Mouse (Mus musculus) forebrain, embryonic 13.5 days (tissue): ENCODE results near the gene A830031A19Rik. TPM values are rescaled to one million over a fixed set of nuclear protein-coding genes. Genes with fewer than 3 reads are reported as not detected.

Experiments used
- ATAC-seq: fragments of 200-750 bp; cut with Nextera tagmentation; 2 replicates; pipeline ENCODE4 v1.8.0; 2017
- H3K27ac ChIP-seq: fragments of 300-500 bp; sonication (generic); 2 replicates; pipeline ENCODE4 v1.5.1; 2015; ENCODE audit warnings: inconsistent platforms, mild to moderate bottlenecking, moderate library complexity
- H3K27me3 ChIP-seq: fragments of 300-500 bp; sonication (generic); 2 replicates; pipeline ENCODE4 v1.6.1; 2015; ENCODE audit warnings: mild to moderate bottlenecking, inconsistent platforms
- H3K36me3 ChIP-seq: fragments of 300-500 bp; sonication (generic); 2 replicates; pipeline ENCODE4 v1.6.1; 2015; ENCODE audit warnings: mild to moderate bottlenecking, inconsistent platforms; ENCODE audit not compliant: poor library complexity, severe bottlenecking
- H3K4me1 ChIP-seq: fragments of 300-500 bp; sonication (generic); 2 replicates; pipeline ENCODE4 v1.6.1; 2015; ENCODE audit warnings: inconsistent platforms
- H3K4me2 ChIP-seq: fragments of 300-500 bp; sonication (generic); 2 replicates; pipeline ENCODE4 v1.6.1; 2015; ENCODE audit warnings: inconsistent platforms, mild to moderate bottlenecking, moderate library complexity
- H3K4me3 ChIP-seq: fragments of 300-500 bp; sonication (generic); 2 replicates; pipeline ENCODE4 v1.5.1; 2015; ENCODE audit warnings: mild to moderate bottlenecking, inconsistent platforms
- H3K9ac ChIP-seq: fragments of 300-500 bp; sonication (generic); 2 replicates; pipeline ENCODE4 v1.6.1; 2015; ENCODE audit warnings: mild to moderate bottlenecking, inconsistent platforms
- H3K9me3 ChIP-seq: fragments of 300-500 bp; sonication (generic); replicated peaks from 2 replicates; pipeline ENCODE4 v1.6.1; 2016; ENCODE audit warnings: inconsistent platforms
- WGBS: fragments of 180-500 bp; shearing (Covaris S2); methylation state at CpG from one replicate; pipeline ENCODE4 v1.1.7; 2015; 5-methylcytosine and 5-hydroxymethylcytosine counted together
- microRNA-seq: library from miRNA; unstranded; fragments of <30 nt; microRNA quantifications from one replicate; pipeline ENCODE4, GENCODE M21; 2016
- polyA plus RNA-seq: library from polyadenylated mRNA; unstranded; fragments of >200 nt; fragmentation: Nextera tagmentation; extraction: Ambion mirVana; gene quantifications from 2 replicates; pipeline ENCODE4 v1.2.1, GENCODE M21; 2015

The A830031A19Rik gene
- polyA plus RNA-seq, 1 experiment from 2014 or later, result not detected

- Histone ChIP-seq H3K9me3 (no peaks in the 10 kb centered on the region), H3K27me3 (no peaks in the 10 kb centered on the region), H3K4me2 (no peak overlapping the region), H3K9ac (no peak overlapping the region), H3K4me1 (no peaks in the 10 kb centered on the region), H3K4me3 (no peak overlapping the region), H3K36me3 (no peaks in the 10 kb centered on the region), H3K27ac (no peak overlapping the region)
- no peak for ATAC-seq
- WGBS, result 82% methylated on average over 2 of the region's 2 CpGs
These were observed 56.1 kb downstream of the A830031A19Rik start for GRCm38 (mm10) chr11:24018783-24019182.

DNA sequence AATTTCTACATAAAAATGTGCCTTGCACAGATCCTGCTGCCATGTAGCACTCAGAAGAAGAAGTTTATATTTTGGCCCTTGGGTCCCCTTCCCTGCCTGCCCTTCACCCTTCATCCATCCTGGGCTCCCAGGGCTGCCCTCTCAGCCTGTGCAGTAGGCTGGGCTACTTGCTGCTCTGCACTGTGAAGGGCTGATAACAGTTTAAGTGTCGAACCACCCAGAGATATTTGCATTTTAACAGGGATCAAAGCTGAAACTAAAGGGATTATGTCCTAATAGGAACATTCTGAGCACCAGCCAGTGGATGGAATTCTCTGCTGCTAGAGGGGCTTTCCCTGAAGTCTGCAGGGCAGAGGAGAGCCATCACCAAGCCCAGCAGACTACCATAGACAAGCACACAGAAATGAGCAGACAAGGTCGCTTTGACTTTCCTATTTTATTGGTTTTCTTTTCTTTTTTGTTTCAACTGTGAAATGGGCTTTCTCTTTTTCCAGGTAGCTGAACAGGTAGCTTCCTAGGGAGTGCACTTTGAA is 58.1 kb downstream of the A830031A19Rik start:
- Histone ChIP-seq H3K4me2 (no peak overlapping the region), H3K4me1 (peaks cover 17% of the 10 kb centered on the region), H3K27me3 (no peaks in the 10 kb centered on the region), H3K9ac (no peak overlapping the region), H3K27ac (no peak overlapping the region), H3K4me3 (no peak overlapping the region), H3K36me3 (no peaks in the 10 kb centered on the region), H3K9me3 (no peaks in the 10 kb centered on the region)
- 34% methylated on average over 2 of the region's 2 CpGs for WGBS
- ATAC-seq, result no peak

DNA sequence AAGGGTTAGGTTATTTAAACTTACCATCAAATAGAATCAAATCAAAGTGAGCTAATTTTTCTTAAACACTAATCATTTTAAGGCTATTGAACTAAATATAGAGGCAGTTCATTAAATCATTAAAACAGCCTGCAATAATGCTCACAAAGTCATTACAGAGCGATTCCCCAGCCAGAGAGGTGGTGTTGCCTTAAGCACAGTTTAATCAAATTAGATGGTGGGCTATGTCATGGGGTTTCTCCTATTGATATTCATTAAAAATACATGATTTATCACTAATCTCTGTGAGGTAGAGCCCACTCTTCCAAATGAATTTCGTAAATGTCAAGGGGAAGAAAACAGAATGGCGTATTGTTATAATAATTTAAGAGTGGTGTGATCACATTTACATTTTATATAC is 58.8 kb downstream of the A830031A19Rik start:
- no peak overlapping the region for H3K9ac ChIP-seq
- H3K27me3 ChIP-seq, result no peaks in the 10 kb centered on the region
- no peaks in the 10 kb centered on the region for H3K36me3 ChIP-seq
- no peaks in the 10 kb centered on the region for H3K9me3 ChIP-seq
- H3K4me3 ChIP-seq, result no peak overlapping the region
- ATAC-seq, result no peak
- H3K4me2 ChIP-seq, result no peak overlapping the region
- H3K27ac ChIP-seq, result no peak overlapping the region
- 70% methylated on average over 3 of the region's 3 CpGs for WGBS
- H3K4me1 ChIP-seq, result peaks cover 17% of the 10 kb centered on the region

GRCm38 (mm10) chr11:24014642-24015041 is 60.2 kb downstream of the A830031A19Rik start:
- Histone ChIP-seq H3K9ac (no peak overlapping the region), H3K4me2 (no peak overlapping the region), H3K27me3 (no peaks in the 10 kb centered on the region), H3K9me3 (no peaks in the 10 kb centered on the region), H3K27ac (no peak overlapping the region), H3K36me3 (no peaks in the 10 kb centered on the region), H3K4me1 (peaks cover 17% of the 10 kb centered on the region), H3K4me3 (no peak overlapping the region)
- no peak for ATAC-seq
- 78% methylated on average over 5 of the region's 5 CpGs for WGBS

DNA sequence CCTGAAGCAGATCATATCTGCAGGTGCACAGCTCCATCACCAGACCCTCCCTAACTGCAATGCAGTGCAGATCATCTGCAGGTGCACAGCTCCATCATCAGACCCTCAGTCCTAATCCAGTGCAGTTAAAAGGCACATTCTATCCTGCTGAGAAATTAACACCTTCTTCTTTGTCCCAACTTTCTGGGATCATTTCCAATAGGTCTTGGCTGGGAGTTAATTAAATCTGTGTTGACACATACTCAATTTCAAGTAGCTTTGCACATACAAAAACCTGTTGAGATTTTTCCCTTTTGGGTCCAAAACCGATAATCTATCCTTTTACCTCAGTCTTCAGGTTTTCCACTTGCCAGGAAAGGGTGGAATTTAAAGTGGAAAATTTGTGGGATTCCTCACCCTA is 62.6 kb downstream of the A830031A19Rik start:
- Histone ChIP-seq H3K36me3 (no peaks in the 10 kb centered on the region), H3K9ac (no peak overlapping the region), H3K9me3 (no peaks in the 10 kb centered on the region), H3K4me1 (peaks cover 17% of the 10 kb centered on the region), H3K27me3 (no peaks in the 10 kb centered on the region), H3K27ac (no peak overlapping the region), H3K4me2 (no peak overlapping the region), H3K4me3 (no peak overlapping the region)
- peak; percentile 29; the same call in 1 of the 2 replicates for ATAC-seq
- WGBS, result 31% methylated on average over 1 of the region's 1 CpGs

GRCm38 (mm10) chr11:24008976-24009375 is 65.9 kb downstream of the A830031A19Rik start:
- Histone ChIP-seq H3K4me1 (peaks cover 17% of the 10 kb centered on the region), H3K27ac (no peak overlapping the region), H3K4me3 (no peak overlapping the region), H3K4me2 (no peak overlapping the region), H3K36me3 (no peaks in the 10 kb centered on the region), H3K9me3 (no peaks in the 10 kb centered on the region), H3K27me3 (no peaks in the 10 kb centered on the region), H3K9ac (no peak overlapping the region)
- no peak for ATAC-seq
- 94% methylated on average over 5 of the region's 5 CpGs for WGBS

DNA sequence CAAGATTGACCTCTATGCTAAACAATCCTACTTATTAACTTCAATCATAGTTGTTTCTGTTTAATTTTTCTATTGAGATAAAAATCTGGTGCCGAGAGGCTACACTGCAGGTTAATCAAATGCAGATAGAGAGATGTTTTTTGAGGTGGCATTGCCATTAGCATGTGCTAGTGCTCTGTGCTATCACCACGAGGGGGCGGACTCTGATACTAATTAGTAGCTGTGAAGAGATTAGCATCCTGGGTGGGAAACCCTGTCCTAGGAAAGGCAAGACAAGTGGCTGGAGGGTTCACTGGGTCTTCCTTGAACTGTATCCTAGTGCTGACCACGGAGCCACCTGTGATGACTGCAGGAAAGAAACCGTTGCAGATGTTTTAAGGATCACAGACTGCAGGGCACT is 66.6 kb downstream of the A830031A19Rik start:
- 34% methylated on average over 5 of the region's 5 CpGs for WGBS
- Histone ChIP-seq H3K36me3 (no peaks in the 10 kb centered on the region), H3K4me2 (no peak overlapping the region), H3K9me3 (no peaks in the 10 kb centered on the region), H3K27me3 (no peaks in the 10 kb centered on the region), H3K27ac (no peak overlapping the region), H3K4me3 (no peak overlapping the region), H3K4me1 (peaks cover 13% of the 10 kb centered on the region), H3K9ac (no peak overlapping the region)
- 0 out of 2 replicates have a peak, but pooled peaks have one; percentile 62 for ATAC-seq

GRCm38 (mm10) chr11:24005445-24006156 is 69.3 kb downstream of the A830031A19Rik start:
- H3K36me3 ChIP-seq, result no peaks in the 10 kb centered on the region
- 85% methylated on average over 15 of the region's 15 CpGs for WGBS
- ATAC-seq, result no peak
- H3K9ac ChIP-seq, result no peak overlapping the region
- no peak overlapping the region for H3K4me2 ChIP-seq
- H3K9me3 ChIP-seq, result no peaks in the 10 kb centered on the region
- H3K4me1 ChIP-seq, result no peaks in the 10 kb centered on the region
- no peak overlapping the region for H3K27ac ChIP-seq
- no peaks in the 10 kb centered on the region for H3K27me3 ChIP-seq
- H3K4me3 ChIP-seq, result no peak overlapping the region

- H3K27me3 ChIP-seq, result no peaks in the 10 kb centered on the region
- no peak overlapping the region for H3K4me2 ChIP-seq
- no peak overlapping the region for H3K4me3 ChIP-seq
- 89% methylated on average over 7 of the region's 7 CpGs for WGBS
- no peaks in the 10 kb centered on the region for H3K9me3 ChIP-seq
- H3K4me1 ChIP-seq, result 0 out of 2 replicates have a peak, but pooled peaks cover 3% of the 10 kb centered on the region
- H3K36me3 ChIP-seq, result no peaks in the 10 kb centered on the region
- H3K27ac ChIP-seq, result no peak overlapping the region
- no peak for ATAC-seq
- no peak overlapping the region for H3K9ac ChIP-seq
These were observed 74.2 kb downstream of the A830031A19Rik start for GRCm38 (mm10) chr11:24000675-24001074.

Small RNAs within 50 kb of the gene (microRNA-seq; reads per million reads assigned to microRNA genes)
- gene Gm44381, result not detected

Other genes with a start within 250 kb of the A830031A19Rik start
- gene Papolg, start 179.8 kb downstream of the A830031A19Rik start, polyA plus RNA-seq, result 27.4 and 28.0 TPM in 2 replicates
- gene Bcl11a, start 3.0 kb upstream of the A830031A19Rik start, polyA plus RNA-seq, result 159 and 161 TPM in 2 replicates